Mouse (Mus musculus) cortical plate, adult 2 months (tissue): ENCODE data around the gene Lix1l.

Experiments used
- CTCF ChIP-seq: fragments of 200-500 bp; IDR thresholded peaks from 2 replicates; pipeline ENCODE4 v1.5.1; 2011; ENCODE audit warnings: mild to moderate bottlenecking, control low read depth, low read length; ENCODE audit not compliant: insufficient read depth; ENCODE audit errors: extremely low read depth
- POLR2A ChIP-seq: fragments of 200-500 bp; IDR thresholded peaks from 2 replicates; pipeline ENCODE4 v1.6.1; 2011; ENCODE audit warnings: mild to moderate bottlenecking, low read length, control low read depth; ENCODE audit not compliant: insufficient read depth; ENCODE audit errors: extremely low read depth

DNA sequence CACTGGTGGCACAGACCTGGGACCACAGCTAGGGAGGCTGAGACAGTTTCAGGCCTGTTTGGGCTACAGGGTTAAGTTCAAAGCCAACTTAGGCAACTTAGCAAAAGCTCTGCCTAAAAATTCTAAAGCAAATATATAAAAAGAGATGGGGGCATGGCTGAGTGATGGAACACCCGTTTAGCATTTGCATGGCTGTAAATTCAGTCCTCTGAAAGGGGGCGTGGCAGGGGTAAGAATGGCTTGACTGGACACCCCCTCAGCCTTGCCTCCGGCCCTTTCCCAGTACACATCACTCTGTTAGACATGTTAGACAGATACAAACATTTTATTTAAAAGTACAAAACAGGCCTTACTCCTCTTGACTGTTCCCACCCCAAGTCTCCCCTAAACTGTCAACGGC is 23.4 kb upstream of the Lix1l start:
- TF ChIP-seq CTCF (no peak), POLR2A (no peak)
